Mouse (Mus musculus) neural tube, embryonic 15.5 days (tissue): ENCODE measurements around the gene Phox2a. TPM values are rescaled to one million over a fixed set of nuclear protein-coding genes. Genes with fewer than 3 reads are reported as not detected.
A peak's percentile ranks its signal among the peaks of the same experiment; 100 is the strongest.

Source experiments
- ATAC-seq: fragments of 200-750 bp; cut with Nextera tagmentation; 2 replicates; pipeline ENCODE4 v1.8.0; 2017; ENCODE audit warnings: mild to moderate bottlenecking, moderate TSS enrichment, moderate library complexity; ENCODE audit not compliant: low FRiP score
- H3K27ac ChIP-seq: fragments of 300-500 bp; sonication (generic); replicated peaks from 2 replicates; pipeline ENCODE4 v1.5.1; 2015; ENCODE audit warnings: mild to moderate bottlenecking, inconsistent platforms
- H3K27me3 ChIP-seq: fragments of 300-500 bp; sonication (generic); replicated peaks from 2 replicates; pipeline ENCODE4 v1.6.1; 2015; ENCODE audit warnings: inconsistent platforms
- H3K36me3 ChIP-seq: fragments of 300-500 bp; sonication (generic); 2 replicates; pipeline ENCODE4 v1.6.1; 2015; ENCODE audit warnings: inconsistent platforms
- H3K4me1 ChIP-seq: fragments of 300-500 bp; sonication (generic); 2 replicates; pipeline ENCODE4 v1.6.1; 2015; ENCODE audit warnings: inconsistent platforms
- H3K4me2 ChIP-seq: fragments of 300-500 bp; sonication (generic); 2 replicates; pipeline ENCODE4 v1.6.1; 2015; ENCODE audit warnings: inconsistent platforms, mild to moderate bottlenecking, moderate library complexity
- H3K4me3 ChIP-seq: fragments of 300-500 bp; sonication (generic); replicated peaks from 2 replicates; pipeline ENCODE4 v1.5.1; 2015; ENCODE audit warnings: mild to moderate bottlenecking, inconsistent platforms
- H3K9ac ChIP-seq: fragments of 300-500 bp; sonication (generic); replicated peaks from 2 replicates; pipeline ENCODE4 v1.6.1; 2015; ENCODE audit warnings: mild to moderate bottlenecking, inconsistent platforms
- H3K9me3 ChIP-seq: fragments of 300-500 bp; sonication (generic); replicated peaks from 2 replicates; pipeline ENCODE4 v1.6.1; 2016; ENCODE audit warnings: inconsistent platforms
- WGBS: fragments of 180-500 bp; shearing (Covaris S2); methylation state at CpG from one replicate; pipeline ENCODE4 v1.1.7; 2015; ENCODE audit warnings: mixed read lengths; 5-methylcytosine and 5-hydroxymethylcytosine counted together
- polyA plus RNA-seq: library from polyadenylated mRNA; unstranded; fragments of >200 nt; fragmentation: Nextera tagmentation; extraction: Ambion mirVana; gene quantifications from 2 replicates; pipeline ENCODE4 v1.2.1, GENCODE M21; 2015

Gene Phox2a
- polyA plus RNA-seq, 1 experiment from 2014 or later = 1.6 TPM

DNA sequence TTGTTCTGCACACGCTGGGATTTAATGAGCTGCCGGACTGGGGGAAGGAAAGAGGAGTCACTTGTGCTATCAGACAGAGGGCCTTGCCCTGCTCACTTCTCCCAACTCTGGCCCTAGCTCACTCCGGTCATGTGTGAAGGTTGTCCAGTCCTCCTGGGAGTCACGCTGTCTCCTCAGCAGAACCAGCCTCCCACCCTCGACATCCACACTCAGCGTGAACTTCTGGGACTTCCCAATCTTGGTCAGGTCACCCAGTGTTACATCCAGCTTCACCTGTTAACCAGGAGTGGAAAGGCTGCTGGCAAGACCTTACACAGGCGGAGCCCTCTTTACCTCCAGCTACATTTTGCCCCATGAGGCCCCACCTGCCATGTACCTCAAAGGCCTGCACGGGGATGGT is 13.3 kb downstream of the Phox2a start:
- H3K4me2 ChIP-seq = no peak overlapping the region
- 96% methylated on average over 8 of the region's 8 CpGs for WGBS
- no peak for ATAC-seq
- peaks cover 21% of the 10 kb centered on the region for H3K4me1 ChIP-seq
- H3K36me3 ChIP-seq = peaks cover 22% of the 10 kb centered on the region; the same call in 1 of the 2 replicates
- peaks cover 7% of the 10 kb centered on the region; the same call in 1 of the 2 replicates for H3K27me3 ChIP-seq
- no peaks in the 10 kb centered on the region for H3K9me3 ChIP-seq
- no peak overlapping the region for H3K27ac ChIP-seq
- no peak overlapping the region for H3K4me3 ChIP-seq
- no peak overlapping the region for H3K9ac ChIP-seq

DNA sequence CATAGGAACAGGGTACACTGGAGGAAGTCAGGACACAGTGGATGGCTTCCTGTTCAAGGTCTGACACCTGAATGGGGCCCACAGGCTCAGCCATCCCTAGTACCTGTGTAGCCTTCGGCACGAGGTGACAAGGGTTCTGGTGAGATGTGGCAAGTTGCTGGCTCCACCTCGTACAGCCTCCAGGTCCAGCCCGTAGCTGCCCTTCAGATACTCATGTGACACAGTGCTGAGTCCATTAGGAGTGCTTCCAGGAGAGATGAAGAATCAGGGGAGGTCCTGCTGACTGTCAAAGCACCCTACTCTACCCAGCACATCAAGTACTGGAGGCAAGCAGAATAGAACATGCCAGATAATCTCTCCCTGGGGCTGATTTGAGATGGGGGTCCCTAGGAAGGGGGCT is 14.3 kb downstream of the Phox2a start:
- ATAC-seq = no peak
- 91% methylated on average over 4 of the region's 4 CpGs for WGBS
- H3K27ac ChIP-seq = no peak overlapping the region
- H3K27me3 ChIP-seq = peaks cover 7% of the 10 kb centered on the region; the same call in 1 of the 2 replicates
- H3K4me2 ChIP-seq = no peak overlapping the region
- H3K4me1 ChIP-seq = peaks cover 31% of the 10 kb centered on the region
- no peak overlapping the region for H3K4me3 ChIP-seq
- no peak overlapping the region for H3K9ac ChIP-seq
- peaks cover 22% of the 10 kb centered on the region; the same call in 1 of the 2 replicates for H3K36me3 ChIP-seq
- no peaks in the 10 kb centered on the region for H3K9me3 ChIP-seq

DNA sequence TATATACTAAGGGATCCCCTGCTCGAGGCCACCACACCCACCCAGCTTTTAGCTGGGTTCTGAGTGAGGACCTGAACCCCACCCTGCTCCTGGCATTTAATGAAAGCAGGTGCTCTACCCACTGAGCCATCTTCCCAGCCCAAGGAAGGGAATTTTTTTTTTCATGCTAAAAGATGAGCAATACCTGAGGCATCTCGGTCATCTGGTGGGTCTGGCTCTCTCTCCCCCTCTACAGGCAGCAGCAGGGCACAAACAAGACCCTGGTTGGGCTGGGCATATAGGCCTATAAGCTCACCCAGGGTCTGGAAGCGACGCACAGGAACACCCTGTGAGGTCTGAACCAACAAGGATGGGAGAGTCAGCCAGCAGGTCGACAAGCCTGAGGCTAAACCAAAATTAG is 15.2 kb downstream of the Phox2a start:
- Histone ChIP-seq H3K27me3 (peaks cover 7% of the 10 kb centered on the region; the same call in 1 of the 2 replicates), H3K36me3 (peaks cover 17% of the 10 kb centered on the region; the same call in 1 of the 2 replicates), H3K9me3 (no peaks in the 10 kb centered on the region), H3K9ac (no peak overlapping the region), H3K4me3 (no peak overlapping the region), H3K27ac (no peak overlapping the region), H3K4me2 (no peak overlapping the region), H3K4me1 (peaks cover 40% of the 10 kb centered on the region)
- 83% methylated on average over 5 of the region's 5 CpGs for WGBS
- no peak for ATAC-seq

DNA sequence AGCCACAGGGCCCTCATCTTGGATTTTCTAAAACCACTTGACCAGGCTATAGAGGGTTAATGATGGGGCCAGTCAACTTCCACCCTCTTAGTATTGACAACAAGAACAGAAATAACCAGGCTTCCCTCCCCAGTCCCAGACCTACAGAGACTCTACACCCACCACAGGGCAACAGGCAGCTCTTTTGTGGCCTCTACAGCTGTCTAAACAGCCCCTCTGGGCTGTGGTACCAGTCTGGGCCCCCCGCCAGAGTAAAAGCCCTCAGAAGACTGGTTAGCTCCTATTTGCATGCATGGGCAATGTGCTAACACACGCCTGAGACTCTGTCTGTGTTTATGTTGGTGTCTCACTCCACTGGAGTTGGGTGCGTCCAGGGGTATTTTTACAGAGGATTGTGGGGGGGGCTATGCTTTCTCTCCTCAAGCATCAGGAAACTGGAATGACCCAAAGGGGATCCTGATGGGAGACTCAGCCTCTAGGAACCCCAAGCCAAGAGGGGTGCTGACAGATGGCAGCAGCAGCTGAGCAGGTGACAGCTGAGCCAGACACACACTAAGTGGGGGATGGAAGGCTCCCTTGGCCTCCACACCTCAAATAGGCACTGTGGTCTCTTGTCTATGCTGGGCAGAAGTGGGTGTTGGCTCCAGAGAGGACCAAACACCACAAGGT is 15.9 kb downstream of the Phox2a start:
- Histone ChIP-seq H3K27ac (no peak overlapping the region; the same call in 1 of the 2 replicates), H3K4me2 (peak overlapping the region; percentile 11; the same call in 1 of the 2 replicates), H3K27me3 (peaks cover 7% of the 10 kb centered on the region; the same call in 1 of the 2 replicates), H3K4me1 (peaks cover 46% of the 10 kb centered on the region), H3K36me3 (peaks cover 17% of the 10 kb centered on the region; the same call in 1 of the 2 replicates), H3K9me3 (no peaks in the 10 kb centered on the region), H3K9ac (no peak overlapping the region), H3K4me3 (no peak overlapping the region)
- no peak for ATAC-seq
- WGBS = 45% methylated on average over 3 of the region's 3 CpGs

DNA sequence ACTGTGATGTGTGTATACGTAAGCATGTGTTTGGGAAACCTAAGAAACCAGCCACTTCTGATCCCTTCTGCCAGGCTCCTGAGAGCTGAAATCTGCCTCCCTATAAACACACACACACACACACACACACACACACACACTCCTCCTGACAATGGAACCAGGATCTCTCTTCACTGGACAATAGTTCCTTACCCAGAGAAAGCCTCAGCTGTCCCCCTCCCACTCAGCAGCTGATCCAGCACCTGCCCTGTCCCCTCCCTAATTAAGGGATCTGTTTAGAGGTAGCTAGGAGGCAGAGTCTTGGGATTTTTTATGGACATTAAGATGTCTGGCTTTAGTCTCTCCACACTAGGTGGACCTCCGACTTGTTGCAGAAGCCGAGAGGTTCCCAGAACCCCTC is 16.8 kb downstream of the Phox2a start:
- Histone ChIP-seq H3K36me3 (peaks cover 14% of the 10 kb centered on the region; the same call in 1 of the 2 replicates), H3K27me3 (peaks cover 7% of the 10 kb centered on the region; the same call in 1 of the 2 replicates), H3K9ac (no peak overlapping the region), H3K9me3 (no peaks in the 10 kb centered on the region), H3K4me2 (peak overlapping the region; percentile 99), H3K27ac (no peak overlapping the region), H3K4me3 (peak overlapping the region; percentile 61; the same call in 1 of the 2 replicates), H3K4me1 (peaks cover 46% of the 10 kb centered on the region)
- no peak for ATAC-seq
- WGBS = 57% methylated on average over 3 of the region's 3 CpGs

DNA sequence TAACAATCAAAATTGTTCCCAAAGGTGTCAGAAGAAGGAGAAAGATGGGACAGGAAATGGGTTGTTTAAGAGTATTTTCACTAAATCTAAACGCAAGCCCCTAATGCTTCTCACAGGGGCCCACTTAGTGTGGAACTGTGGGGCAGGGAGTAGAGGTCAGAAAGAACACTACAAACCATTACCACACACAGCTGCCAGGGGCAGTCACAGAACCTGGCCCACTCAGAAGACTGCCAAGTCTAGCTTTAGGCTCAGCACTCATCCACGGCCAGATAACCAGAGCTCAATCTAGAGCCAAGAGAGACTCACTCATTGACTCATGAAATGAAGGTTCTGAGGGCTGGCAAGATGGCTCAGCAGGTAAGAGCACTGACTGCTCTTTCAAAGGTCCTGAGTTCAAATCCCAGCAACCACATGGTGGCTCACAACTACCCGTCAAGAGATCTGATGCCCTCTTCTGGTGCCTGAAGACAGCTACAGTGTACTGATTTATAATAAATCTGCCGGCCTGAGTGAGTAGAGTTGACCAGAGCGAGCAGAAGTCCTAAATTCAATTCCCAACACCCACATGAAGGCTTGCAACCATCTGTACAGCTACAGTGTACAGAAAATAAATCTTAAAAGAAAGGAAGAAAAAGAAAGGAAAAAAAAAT is 17.5 kb downstream of the Phox2a start:
- H3K9ac ChIP-seq = peak overlapping the region; percentile 62; the same call in 1 of the 2 replicates
- 41% methylated on average over 5 of the region's 5 CpGs for WGBS
- peaks cover 7% of the 10 kb centered on the region; the same call in 1 of the 2 replicates for H3K27me3 ChIP-seq
- peak overlapping the region; percentile 87 for H3K27ac ChIP-seq
- H3K36me3 ChIP-seq = peaks cover 8% of the 10 kb centered on the region; the same call in 1 of the 2 replicates
- H3K4me2 ChIP-seq = peak overlapping the region; percentile 99
- peak overlapping the region; percentile 61 for H3K4me3 ChIP-seq
- ATAC-seq = no peak
- no peaks in the 10 kb centered on the region for H3K9me3 ChIP-seq
- peaks cover 46% of the 10 kb centered on the region for H3K4me1 ChIP-seq

DNA sequence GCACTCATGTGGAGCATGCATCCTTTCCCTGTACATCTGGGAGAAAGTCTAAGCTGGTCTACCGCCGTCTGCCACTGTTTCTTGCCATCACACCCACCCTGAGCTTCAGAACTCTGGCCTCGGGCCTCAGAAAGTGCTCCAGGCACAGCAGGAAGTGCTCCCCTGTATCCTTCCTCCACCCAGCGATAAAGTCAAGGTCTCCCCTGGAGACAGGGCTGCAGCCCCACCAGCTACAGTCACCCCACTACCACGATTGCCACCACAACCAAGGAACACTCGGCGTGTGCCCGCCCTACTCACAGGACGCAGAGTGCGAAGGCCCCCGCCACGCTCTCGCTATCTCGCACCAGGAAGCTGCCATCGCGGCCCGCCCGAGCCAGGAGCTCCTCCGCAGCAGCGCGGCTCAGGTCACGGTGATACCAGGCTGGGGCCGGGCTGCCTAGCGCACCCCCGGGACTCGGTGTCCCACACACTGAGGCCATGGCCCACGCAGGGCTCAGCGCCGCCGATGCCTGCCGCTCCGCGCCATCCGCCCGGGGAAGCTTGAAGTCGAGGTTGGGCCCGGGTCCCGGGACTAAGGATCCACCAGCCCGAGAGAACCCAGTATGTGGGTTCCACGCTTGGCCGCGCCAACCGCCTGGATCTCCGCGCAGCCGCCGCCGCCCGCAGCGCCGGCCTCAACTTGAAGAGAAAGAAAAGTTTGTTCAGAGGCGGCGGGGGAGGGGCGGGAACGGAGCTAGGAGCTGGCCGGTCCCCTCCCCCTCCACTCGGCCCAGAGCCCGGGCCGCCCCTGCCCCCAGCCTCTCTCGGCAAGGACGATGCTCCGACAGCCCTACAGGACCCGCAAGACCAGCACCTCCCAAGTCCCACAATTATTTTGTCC is 18.4 kb downstream of the Phox2a start:
- no peaks in the 10 kb centered on the region for H3K9me3 ChIP-seq
- peaks cover 7% of the 10 kb centered on the region; the same call in 1 of the 2 replicates for H3K27me3 ChIP-seq
- WGBS = under 1% methylated on average over 63 of the region's 63 CpGs
- ATAC-seq = peak; percentile 61; the same call in 1 of the 2 replicates
- H3K36me3 ChIP-seq = no peaks in the 10 kb centered on the region
- peak overlapping the region; percentile 87 for H3K27ac ChIP-seq
- peak overlapping the region; percentile 62 for H3K9ac ChIP-seq
- peak overlapping the region; percentile 61 for H3K4me3 ChIP-seq
- peak overlapping the region; percentile 99 for H3K4me2 ChIP-seq
- peaks cover 46% of the 10 kb centered on the region for H3K4me1 ChIP-seq

DNA sequence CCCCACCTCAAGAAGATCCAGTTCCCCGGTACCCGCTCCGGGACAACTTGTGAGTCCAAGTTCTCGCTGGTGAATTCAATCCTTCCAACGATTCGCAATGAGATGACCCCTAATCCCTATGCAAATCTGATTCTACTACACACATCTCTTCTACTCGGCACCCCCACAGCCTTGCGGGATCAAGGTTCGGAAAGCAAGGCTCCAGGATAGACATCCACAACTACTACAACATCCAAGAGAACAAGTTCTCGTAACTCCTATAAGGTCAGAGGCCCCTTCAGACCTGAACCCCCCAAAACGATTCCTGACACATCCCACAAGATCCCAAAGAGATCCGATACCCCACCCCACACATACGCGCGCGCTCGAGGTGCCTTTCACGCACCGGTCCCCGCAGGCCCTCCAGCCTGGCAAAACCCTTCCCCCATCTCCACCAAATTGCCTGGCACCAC is 19.1 kb downstream of the Phox2a start:
- Histone ChIP-seq H3K4me3 (peak overlapping the region; percentile 61), H3K4me2 (peak overlapping the region; percentile 99), H3K27ac (peak overlapping the region; percentile 87), H3K9ac (peak overlapping the region; percentile 62), H3K4me1 (peaks cover 46% of the 10 kb centered on the region), H3K36me3 (no peaks in the 10 kb centered on the region), H3K27me3 (peaks cover 7% of the 10 kb centered on the region; the same call in 1 of the 2 replicates), H3K9me3 (no peaks in the 10 kb centered on the region)
- ATAC-seq = peak; percentile 7; the same call in 1 of the 2 replicates
- 0% methylated on average over 20 of the region's 20 CpGs for WGBS

DNA sequence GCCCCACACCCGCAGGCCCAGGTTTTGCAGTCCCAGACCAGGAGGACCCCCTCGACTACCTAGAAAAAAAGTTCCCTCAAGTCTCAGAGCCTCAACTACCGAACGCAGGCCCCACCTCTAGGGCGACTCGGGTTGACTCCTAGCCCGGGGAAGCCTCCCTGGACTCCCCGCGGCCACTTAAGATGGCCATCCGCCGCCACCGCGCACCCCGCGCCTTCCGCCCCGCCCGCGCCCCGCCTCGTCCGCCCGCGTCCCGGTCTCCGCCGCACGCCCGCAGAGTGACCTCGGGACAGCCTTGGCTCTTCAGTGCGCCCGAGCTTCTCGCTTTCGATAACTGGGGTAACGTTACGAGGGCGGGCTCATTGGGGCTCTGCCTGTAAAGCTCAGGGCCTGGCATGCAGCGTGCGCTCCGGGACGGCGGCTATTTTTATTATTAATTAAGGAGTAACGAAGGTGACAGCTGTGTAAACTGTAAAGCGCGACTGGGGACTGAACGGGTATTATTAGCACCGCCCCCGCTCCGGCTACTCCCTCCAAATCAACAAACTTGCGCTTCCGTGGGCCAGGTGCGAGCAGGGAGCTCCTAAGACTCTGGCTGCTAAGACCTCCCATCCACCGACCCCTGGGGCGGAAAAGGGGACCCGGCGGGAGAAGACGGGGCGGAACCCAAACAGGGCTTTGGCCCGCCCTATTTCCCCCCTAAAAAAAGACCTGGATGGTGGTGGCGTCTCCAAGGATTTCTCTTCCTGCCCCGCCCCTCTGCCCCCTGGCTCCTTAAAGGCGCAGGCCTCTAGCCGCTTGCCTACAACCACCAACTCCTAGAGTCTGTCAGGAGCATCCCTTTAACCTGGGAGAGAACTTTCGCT is 19.7 kb downstream of the Phox2a start, which contains the start of gene Inppl1:
Inppl1 (minus strand) TSS at position 624 of the 866 bp plus-strand sequence.
- ATAC-seq = peak; percentile 70
- peak within 1 kb of the TSS; percentile 99 for H3K4me2 ChIP-seq
- no peaks in the 10 kb centered on the region for H3K36me3 ChIP-seq
- H3K9me3 ChIP-seq = no peaks in the 10 kb centered on the region
- peaks cover 7% of the 10 kb centered on the region; the same call in 1 of the 2 replicates for H3K27me3 ChIP-seq
- peak within 1 kb of the TSS; percentile 87 for H3K27ac ChIP-seq
- peaks cover 46% of the 10 kb centered on the region for H3K4me1 ChIP-seq
- peak within 1 kb of the TSS; percentile 61 for H3K4me3 ChIP-seq
- under 1% methylated on average over 64 of the region's 64 CpGs for WGBS
- H3K9ac ChIP-seq = peak within 1 kb of the TSS; percentile 62

DNA sequence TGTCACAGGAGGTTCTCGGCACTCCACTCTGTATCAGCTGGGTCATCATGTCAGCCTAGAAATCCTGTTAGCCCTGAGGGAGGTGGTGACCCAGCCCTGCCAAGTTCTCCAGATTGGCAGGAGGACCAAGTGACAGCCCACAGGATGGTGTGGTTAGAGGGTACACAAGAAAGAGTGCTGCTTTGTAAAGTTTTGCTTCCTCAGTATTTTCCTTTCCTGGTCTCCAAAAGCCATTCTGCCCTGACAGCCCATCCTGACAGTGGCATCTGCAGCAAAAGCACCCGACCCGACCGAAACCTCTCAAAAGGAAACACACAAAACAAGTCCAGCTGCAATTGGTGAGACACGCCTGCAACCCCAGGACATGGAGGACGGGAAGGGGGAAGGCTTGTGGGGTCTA is 26.1 kb downstream of the Phox2a start:
- ATAC-seq = no peak
- Histone ChIP-seq H3K4me1 (no peaks in the 10 kb centered on the region), H3K4me2 (no peak overlapping the region), H3K36me3 (no peaks in the 10 kb centered on the region), H3K9me3 (no peaks in the 10 kb centered on the region), H3K27ac (no peak overlapping the region), H3K27me3 (no peaks in the 10 kb centered on the region), H3K4me3 (no peak overlapping the region), H3K9ac (no peak overlapping the region)
- WGBS = 78% methylated on average over 6 of the region's 6 CpGs
